Mouse (Mus musculus): ENCODE measurements at regions not wholly inside any gene's neighbourhood (a gene's known extent, or its start where the extent isn't known, plus 50 kb on each side); places are given as distances from the start of the nearest gene placed in this dataset.
A peak's percentile ranks its signal among the peaks of the same experiment; 100 is the strongest.

GRCm38 (mm10) chr14:83232262-83232661 lies 1211.1 kb upstream of the Pcdh17 start:
- Histone ChIP-seq H3K4me3 (ENCODE audit: low read depth, low read length) (no peak overlapping the region), H3K36me3 (ENCODE audit: control insufficient read depth, insufficient read depth, low read length) (no peaks in the 10 kb centered on the region), H3K27me3 (ENCODE audit: control insufficient read depth, insufficient read depth, low read length) (no peaks in the 10 kb centered on the region), H3K9me3 (ENCODE audit: control insufficient read depth, low read length) (no peaks in the 10 kb centered on the region), H3K4me1 (ENCODE audit: control insufficient read depth, insufficient read depth, low read length) (no peaks in the 10 kb centered on the region), H3K9ac (ENCODE audit: low read length) (no peak overlapping the region), H3K4me2 (no peak overlapping the region), H3K27ac (ENCODE audit: low read depth, low read length) (no peak overlapping the region)
- 88% methylated on average over 1 of the region's 1 CpGs for WGBS
- ATAC-seq (ENCODE audit: low FRiP score), result no peak
- DNase-seq (ENCODE audit: low spot score, missing footprints), result no peak

GRCm38 (mm10) chr14:83246891-83247290 lies 1196.5 kb upstream of the Pcdh17 start:
- H3K4me1 ChIP-seq (ENCODE audit: control insufficient read depth, insufficient read depth, low read length), result no peaks in the 10 kb centered on the region
- 95% methylated on average over 5 of the region's 5 CpGs for WGBS
- no peak overlapping the region for H3K4me3 ChIP-seq (ENCODE audit: low read depth, low read length)
- no peak overlapping the region for H3K4me2 ChIP-seq
- no peak overlapping the region for H3K9ac ChIP-seq (ENCODE audit: low read length)
- H3K27me3 ChIP-seq (ENCODE audit: control insufficient read depth, insufficient read depth, low read length), result no peaks in the 10 kb centered on the region
- H3K27ac ChIP-seq (ENCODE audit: low read depth, low read length), result no peak overlapping the region
- no peaks in the 10 kb centered on the region for H3K36me3 ChIP-seq (ENCODE audit: control insufficient read depth, insufficient read depth, low read length)
- ATAC-seq (ENCODE audit: low FRiP score) (no peak), DNase-seq (ENCODE audit: low spot score, missing footprints) (no peak)
- no peaks in the 10 kb centered on the region for H3K9me3 ChIP-seq (ENCODE audit: control insufficient read depth, low read length)

- DNase-seq (ENCODE audit: low spot score, missing footprints), result no peak
- no peaks in the 10 kb centered on the region for H3K27me3 ChIP-seq (ENCODE audit: control insufficient read depth, insufficient read depth, low read length)
- no peak overlapping the region for H3K4me2 ChIP-seq
- no peaks in the 10 kb centered on the region for H3K36me3 ChIP-seq (ENCODE audit: control insufficient read depth, insufficient read depth, low read length)
- H3K27ac ChIP-seq (ENCODE audit: low read depth, low read length), result no peak overlapping the region
- no peak overlapping the region for H3K4me3 ChIP-seq (ENCODE audit: low read depth, low read length)
- no peaks in the 10 kb centered on the region for H3K4me1 ChIP-seq (ENCODE audit: control insufficient read depth, insufficient read depth, low read length)
- ATAC-seq (ENCODE audit: low FRiP score), result no peak
- H3K9ac ChIP-seq (ENCODE audit: low read length), result no peak overlapping the region
- WGBS, result 85% methylated on average over 2 of the region's 2 CpGs
- H3K9me3 ChIP-seq (ENCODE audit: control insufficient read depth, low read length), result no peaks in the 10 kb centered on the region
These were observed 1196.0 kb upstream of the Pcdh17 start for GRCm38 (mm10) chr14:83247405-83247804.

GRCm38 (mm10) chr14:83252922-83253321 lies 1190.4 kb upstream of the Pcdh17 start:
- WGBS, result 92% methylated on average over 2 of the region's 2 CpGs
- H3K9ac ChIP-seq (ENCODE audit: low read length), result no peak overlapping the region
- no peak overlapping the region for H3K4me2 ChIP-seq
- ATAC-seq (ENCODE audit: low FRiP score) (no peak), DNase-seq (ENCODE audit: low spot score, missing footprints) (no peak)
- no peaks in the 10 kb centered on the region for H3K27me3 ChIP-seq (ENCODE audit: control insufficient read depth, insufficient read depth, low read length)
- H3K36me3 ChIP-seq (ENCODE audit: control insufficient read depth, insufficient read depth, low read length), result no peaks in the 10 kb centered on the region
- no peaks in the 10 kb centered on the region for H3K9me3 ChIP-seq (ENCODE audit: control insufficient read depth, low read length)
- H3K4me1 ChIP-seq (ENCODE audit: control insufficient read depth, insufficient read depth, low read length), result no peaks in the 10 kb centered on the region
- H3K27ac ChIP-seq (ENCODE audit: low read depth, low read length), result no peak overlapping the region
- H3K4me3 ChIP-seq (ENCODE audit: low read depth, low read length), result no peak overlapping the region

- ATAC-seq (ENCODE audit: low FRiP score), result no peak
- Histone ChIP-seq H3K9me3 (ENCODE audit: control insufficient read depth, low read length) (no peaks in the 10 kb centered on the region), H3K27ac (ENCODE audit: low read depth, low read length) (no peak overlapping the region), H3K36me3 (ENCODE audit: control insufficient read depth, insufficient read depth, low read length) (no peaks in the 10 kb centered on the region), H3K4me1 (ENCODE audit: control insufficient read depth, insufficient read depth, low read length) (no peaks in the 10 kb centered on the region), H3K4me2 (no peak overlapping the region), H3K27me3 (ENCODE audit: control insufficient read depth, insufficient read depth, low read length) (no peaks in the 10 kb centered on the region), H3K9ac (ENCODE audit: low read length) (no peak overlapping the region), H3K4me3 (ENCODE audit: low read depth, low read length) (no peak overlapping the region)
- DNase-seq (ENCODE audit: low spot score, missing footprints), result no peak
- WGBS, result 77% methylated on average over 3 of the region's 3 CpGs
These were observed 1140.8 kb upstream of the Pcdh17 start for GRCm38 (mm10) chr14:83302599-83302998.

- DNase-seq (ENCODE audit: low spot score, missing footprints) (no peak), ATAC-seq (ENCODE audit: low FRiP score) (peak; percentile 54; the same call in 1 of the 2 replicates)
- Histone ChIP-seq H3K27ac (ENCODE audit: low read depth, low read length) (no peak overlapping the region), H3K9ac (ENCODE audit: low read length) (no peak overlapping the region), H3K4me3 (ENCODE audit: low read depth, low read length) (no peak overlapping the region), H3K9me3 (ENCODE audit: control insufficient read depth, low read length) (no peaks in the 10 kb centered on the region), H3K4me1 (ENCODE audit: control insufficient read depth, insufficient read depth, low read length) (no peaks in the 10 kb centered on the region), H3K4me2 (no peak overlapping the region), H3K27me3 (ENCODE audit: control insufficient read depth, insufficient read depth, low read length) (no peaks in the 10 kb centered on the region), H3K36me3 (ENCODE audit: control insufficient read depth, insufficient read depth, low read length) (no peaks in the 10 kb centered on the region)
- 76% methylated on average over 3 of the region's 3 CpGs for WGBS
These were observed 1122.6 kb upstream of the Pcdh17 start for GRCm38 (mm10) chr14:83320773-83321172.

GRCm38 (mm10) chr14:83363153-83363552 lies 1080.2 kb upstream of the Pcdh17 start:
- Histone ChIP-seq H3K27me3 (ENCODE audit: control insufficient read depth, insufficient read depth, low read length) (no peaks in the 10 kb centered on the region), H3K27ac (ENCODE audit: low read depth, low read length) (no peak overlapping the region), H3K36me3 (ENCODE audit: control insufficient read depth, insufficient read depth, low read length) (no peaks in the 10 kb centered on the region), H3K4me2 (no peak overlapping the region), H3K9me3 (ENCODE audit: control insufficient read depth, low read length) (no peaks in the 10 kb centered on the region), H3K4me3 (ENCODE audit: low read depth, low read length) (no peak overlapping the region), H3K9ac (ENCODE audit: low read length) (no peak overlapping the region), H3K4me1 (ENCODE audit: control insufficient read depth, insufficient read depth, low read length) (no peaks in the 10 kb centered on the region)
- no peak for DNase-seq (ENCODE audit: low spot score, missing footprints)
- no peak for ATAC-seq (ENCODE audit: low FRiP score)
- 93% methylated on average over 1 of the region's 1 CpGs for WGBS

Measured in midbrain, embryonic 11.5 days (tissue).